ENCODE assay signal across 8 mouse cellular contexts in genomic region chr6:67268245-67268612, GRCm38 (mm10). TPM values are rescaled to one million over a fixed set of nuclear protein-coding genes. Genes with fewer than 3 reads are reported as not detected.
DNase-seq lines count a peak whose midpoint lies in the region; ATAC-seq and TF ChIP-seq lines count a peak whose summit lies in the region.

No protein-coding gene starts in this region.

- no peak for DNase-seq in gastrocnemius, adult 2 months
- no peak for DNase-seq in gastrocnemius, postnatal 4 days (ENCODE audit: low spot score in 2 of 2)
- DNase-seq in testis, postnatal 10 days (ENCODE audit: low spot score) = no peak
- no peak for DNase-seq in liver, embryonic 13.5 days
- DNase-seq in ovary, adult 18-20 months (ENCODE audit: low spot score) = no peak
- DNase-seq in ovary, postnatal 10 days (ENCODE audit: low spot score) = no peak
- DNase-seq in frontal cortex, postnatal 10 days (ENCODE audit: low spot score in 2 of 2) = no peak

- intact Hi-C loops in gastrocnemius, adult 2 months (cut with DNase I) = loop anchor here (5.0 kb wide), 1 partner anchor 71 kb away; no protein-coding TSS in a partner anchor

- TF ChIP-seq POLR2A in testis, adult 2 months (IDR thresholded peaks at IDR 0.05; ENCODE audit: control insufficient read depth, low read depth, low read length) = no peak

- peak overlapping the region; percentile 81 for H3K4me2 ChIP-seq in liver, embryonic 13.5 days

- H3K9ac ChIP-seq in liver, embryonic 13.5 days = peak overlapping the region; percentile 100

- ATAC-seq in liver, embryonic 13.5 days (ENCODE audit: low read depth) = no peak

- H3K4me1 ChIP-seq in testis, adult 2 months (ENCODE audit: control insufficient read depth, insufficient read depth, low read length) = peaks cover 5% of the 10 kb centered on the region
- peaks cover 42% of the 10 kb centered on the region for H3K4me1 ChIP-seq in liver, embryonic 13.5 days (replicated peaks)

- H3K36me3 ChIP-seq in testis, adult 2 months (ENCODE audit: control insufficient read depth, insufficient read depth, low read length) = no peaks in the 10 kb centered on the region
- peaks cover 20% of the 10 kb centered on the region for H3K36me3 ChIP-seq in liver, embryonic 13.5 days

- H3K4me3 ChIP-seq in gastrocnemius, adult 2 months = peak overlapping the region; percentile 84
- H3K4me3 ChIP-seq in testis, adult 2 months (ENCODE audit: control insufficient read depth, low read depth, low read length) = peak overlapping the region; percentile 97
- H3K4me3 ChIP-seq in liver, embryonic 13.5 days (replicated peaks) = peak overlapping the region; percentile 100

- H3K27me3 ChIP-seq in testis, adult 2 months (ENCODE audit: control insufficient read depth, insufficient read depth, low read length) = no peaks in the 10 kb centered on the region
- no peaks in the 10 kb centered on the region for H3K27me3 ChIP-seq in liver, embryonic 13.5 days

- no peaks in the 10 kb centered on the region for H3K9me3 ChIP-seq in liver, embryonic 13.5 days (replicated peaks)

- no peak for TF ChIP-seq CTCF in gastrocnemius, adult 2 months (IDR thresholded peaks at IDR 0.05)
- no peak for TF ChIP-seq CTCF in testis, adult 2 months (IDR thresholded peaks at IDR 0.05; ENCODE audit: control insufficient read depth, insufficient read depth, insufficient replicate concordance, low read depth, low read length)

- 0% methylated on average over 2 of the region's 2 CpGs for WGBS in liver, embryonic 13.5 days (ENCODE audit: insufficient replicate concordance)

- H3K27ac ChIP-seq in gastrocnemius, adult 2 months = peak overlapping the region; percentile 96
- no peak overlapping the region for H3K27ac ChIP-seq in testis, adult 2 months (ENCODE audit: control insufficient read depth, insufficient read depth, low read depth, low read length)
- peak overlapping the region; percentile 89 for H3K27ac ChIP-seq in liver, embryonic 13.5 days

RNA-seq across cellular contexts. Expression of gene Serbp1, which starts 30.3 kb away (rescaled TPM):
- total RNA-seq in gastrocnemius, adult 2 months (2021) = 100 to 1,000 TPM; 283 to 348 TPM
- 100 to 1,000 TPM; 370 to 450 TPM for total RNA-seq in gastrocnemius, postnatal 4 days (2021)
- polyA plus RNA-seq in testis, adult 2 months (2012; rRNA removed) = 57.3 and 75.1 TPM in 2 replicates
- polyA plus RNA-seq in liver, embryonic 13.5 days (2015; fragmentation: Nextera tagmentation; extraction: Ambion mirVana) = 397 and 437 TPM in 2 replicates
